Mouse (Mus musculus) hindbrain, embryonic 14.5 days (tissue): ENCODE data around the gene Tbck. TPM values are rescaled to one million over a fixed set of nuclear protein-coding genes. Genes with fewer than 3 reads are reported as not detected.
A peak's percentile ranks its signal among the peaks of the same experiment; 100 is the strongest.

ENCODE experiments used
- ATAC-seq: fragments of 200-750 bp; cut with Nextera tagmentation; 2 replicates; pipeline ENCODE4 v1.8.0; 2017; ENCODE audit warnings: moderate number of reproducible peaks, mild to moderate bottlenecking, moderate TSS enrichment, moderate library complexity; ENCODE audit not compliant: low FRiP score
- DNase-seq: peaks from one replicate; pipeline ENCODE4 v3.0.0-alpha.2; 2015; ENCODE audit warnings: low spot score
- H3K27ac ChIP-seq: fragments of 300-500 bp; sonication (generic); 2 replicates; pipeline ENCODE4 v1.5.1; 2014; ENCODE audit warnings: mild to moderate bottlenecking, moderate library complexity
- H3K27me3 ChIP-seq: fragments of 300-500 bp; sonication (generic); 2 replicates; pipeline ENCODE4 v1.6.1; 2014; ENCODE audit warnings: mild to moderate bottlenecking, low read length, mixed read lengths; ENCODE audit not compliant: control insufficient read depth, insufficient read depth
- H3K36me3 ChIP-seq: fragments of 300-500 bp; sonication (generic); replicated peaks from 2 replicates; pipeline ENCODE4 v1.6.1; 2014; ENCODE audit not compliant: control insufficient read depth, insufficient read depth
- H3K4me1 ChIP-seq: fragments of 300-500 bp; sonication (generic); replicated peaks from 2 replicates; pipeline ENCODE4 v1.6.1; 2014; ENCODE audit warnings: antibody characterized with exemption, low read length, mixed read lengths; ENCODE audit not compliant: control insufficient read depth, insufficient read depth
- H3K4me2 ChIP-seq: fragments of 300-500 bp; sonication (generic); replicated peaks from 2 replicates; pipeline ENCODE4 v1.6.1; 2014; ENCODE audit warnings: mild to moderate bottlenecking, moderate library complexity
- H3K4me3 ChIP-seq: fragments of 300-500 bp; sonication (generic); replicated peaks from 2 replicates; pipeline ENCODE4 v1.5.1; 2014; ENCODE audit warnings: mild to moderate bottlenecking, low read length
- H3K9ac ChIP-seq: fragments of 300-500 bp; sonication (generic); 2 replicates; pipeline ENCODE4 v1.6.1; 2014
- H3K9me3 ChIP-seq: fragments of 300-500 bp; sonication (generic); 2 replicates; pipeline ENCODE4 v1.6.1; 2016; ENCODE audit warnings: low read length; ENCODE audit not compliant: control insufficient read depth
- WGBS: fragments of 180-500 bp; shearing (Covaris S2); extraction: QIAGEN DNeasy Blood & Tissue Kit; methylation state at CpG from one replicate; pipeline ENCODE4 v1.1.7; 2014; 5-methylcytosine and 5-hydroxymethylcytosine counted together
- polyA plus RNA-seq: library from polyadenylated mRNA; unstranded; fragments of >200 nt; fragmentation: Nextera tagmentation; extraction: Ambion mirVana; gene quantifications from 2 replicates; pipeline ENCODE4 v1.2.1, GENCODE M21; 2014

Gene Tbck
- polyA plus RNA-seq, 1 experiment from 2014 or later: 30.8 TPM

DNA sequence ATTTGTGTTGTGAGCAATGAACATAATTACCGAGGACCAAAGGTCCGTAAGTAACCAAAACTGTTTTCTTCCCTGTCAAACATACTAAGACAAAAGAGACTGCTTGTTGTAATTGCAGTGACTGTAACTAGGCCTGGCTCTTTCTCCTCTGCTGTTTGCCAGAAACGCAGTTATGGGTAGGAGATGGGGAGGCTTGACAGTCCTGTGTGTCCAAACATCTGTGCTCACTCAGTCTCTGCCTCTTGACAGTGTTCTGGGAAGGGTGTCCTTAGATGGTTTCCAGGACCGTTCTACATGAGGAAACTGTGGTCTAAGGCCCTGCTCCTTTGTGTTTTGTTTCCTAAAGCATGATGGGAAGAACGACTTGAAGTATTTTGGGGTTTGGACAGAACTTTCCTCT is 128.4 kb downstream of the Tbck start:
- no peak overlapping the region for H3K9ac ChIP-seq
- no peak overlapping the region for H3K27ac ChIP-seq
- ATAC-seq (no peak), DNase-seq (no peak)
- no peaks in the 10 kb centered on the region for H3K36me3 ChIP-seq
- H3K4me2 ChIP-seq: no peak overlapping the region
- H3K27me3 ChIP-seq: no peaks in the 10 kb centered on the region
- no peaks in the 10 kb centered on the region for H3K9me3 ChIP-seq
- WGBS: 92% methylated on average over 5 of the region's 5 CpGs
- H3K4me3 ChIP-seq: no peak overlapping the region
- no peaks in the 10 kb centered on the region for H3K4me1 ChIP-seq

GRCm38 (mm10) chr3:132813147-132813546 is 129.2 kb downstream of the Tbck start:
- Histone ChIP-seq H3K4me1 (no peaks in the 10 kb centered on the region), H3K9ac (no peak overlapping the region), H3K27me3 (no peaks in the 10 kb centered on the region), H3K4me3 (no peak overlapping the region), H3K4me2 (no peak overlapping the region), H3K36me3 (no peaks in the 10 kb centered on the region), H3K9me3 (no peaks in the 10 kb centered on the region), H3K27ac (no peak overlapping the region)
- WGBS: 89% methylated on average over 3 of the region's 3 CpGs
- DNase-seq (no peak), ATAC-seq (no peak)

- Histone ChIP-seq H3K9ac (no peak overlapping the region), H3K4me2 (no peak overlapping the region), H3K36me3 (no peaks in the 10 kb centered on the region), H3K9me3 (no peaks in the 10 kb centered on the region), H3K4me3 (no peak overlapping the region), H3K27ac (no peak overlapping the region), H3K4me1 (no peaks in the 10 kb centered on the region), H3K27me3 (no peaks in the 10 kb centered on the region)
- WGBS: 87% methylated on average over 9 of the region's 9 CpGs
- DNase-seq: no peak
- ATAC-seq: no peak
These were observed 130.0 kb downstream of the Tbck start for GRCm38 (mm10) chr3:132813706-132814497.

- Histone ChIP-seq H3K4me2 (no peak overlapping the region), H3K27me3 (no peaks in the 10 kb centered on the region), H3K4me1 (no peaks in the 10 kb centered on the region), H3K27ac (no peak overlapping the region), H3K36me3 (no peaks in the 10 kb centered on the region), H3K9me3 (no peaks in the 10 kb centered on the region), H3K4me3 (no peak overlapping the region), H3K9ac (no peak overlapping the region)
- 94% methylated on average over 10 of the region's 10 CpGs for WGBS
- no peak for ATAC-seq
- no peak for DNase-seq
These were observed 131.0 kb downstream of the Tbck start for GRCm38 (mm10) chr3:132814791-132815496.

DNA sequence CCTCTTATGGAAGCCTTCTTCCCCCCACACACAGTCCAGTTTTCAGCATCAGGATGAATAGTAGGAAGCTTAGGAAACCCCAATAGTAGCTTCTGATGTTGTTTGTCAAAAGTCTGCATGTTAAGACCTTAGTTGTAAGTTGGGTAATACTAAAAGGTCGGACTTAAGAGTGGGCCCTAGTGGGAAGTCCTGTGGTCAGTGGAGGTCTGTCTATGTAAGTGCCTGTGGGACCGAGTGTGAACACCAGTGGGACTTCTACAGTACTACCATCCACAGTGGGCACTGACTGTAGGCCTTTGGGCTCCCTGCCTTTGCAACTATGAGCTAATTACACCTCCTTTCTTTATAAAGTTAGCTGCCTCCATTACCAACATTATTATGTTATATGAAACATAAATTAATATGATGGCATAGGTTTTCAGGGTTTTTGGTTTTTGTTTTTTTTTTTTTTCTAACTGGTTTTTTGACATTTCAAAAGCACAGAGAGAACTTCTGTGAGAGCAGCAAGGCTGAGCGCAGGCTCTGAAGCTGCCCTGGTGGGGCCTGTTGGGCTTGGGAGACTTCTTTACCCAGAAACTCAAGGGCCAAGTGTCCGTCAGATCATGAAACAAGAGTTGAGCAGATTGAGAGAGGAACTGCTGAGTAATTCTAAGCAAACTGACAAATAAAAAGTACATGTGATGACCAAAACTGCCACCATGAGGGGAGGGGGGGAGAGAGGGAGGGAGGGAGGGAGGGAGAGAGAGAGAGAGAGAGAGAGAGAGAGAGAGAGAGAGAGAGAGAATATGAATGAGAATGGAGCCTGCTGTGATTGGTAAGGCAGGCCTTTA is 131.8 kb downstream of the Tbck start:
- WGBS: 90% methylated on average over 4 of the region's 4 CpGs
- Histone ChIP-seq H3K36me3 (no peaks in the 10 kb centered on the region), H3K9ac (no peak overlapping the region), H3K4me3 (no peak overlapping the region), H3K4me1 (no peaks in the 10 kb centered on the region), H3K4me2 (no peak overlapping the region), H3K27me3 (no peaks in the 10 kb centered on the region), H3K9me3 (no peaks in the 10 kb centered on the region), H3K27ac (no peak overlapping the region)
- DNase-seq (no peak), ATAC-seq (no peak)

- Histone ChIP-seq H3K4me3 (no peak overlapping the region), H3K36me3 (no peaks in the 10 kb centered on the region), H3K27me3 (no peaks in the 10 kb centered on the region), H3K9ac (no peak overlapping the region), H3K27ac (no peak overlapping the region), H3K9me3 (no peaks in the 10 kb centered on the region), H3K4me1 (no peaks in the 10 kb centered on the region), H3K4me2 (no peak overlapping the region)
- WGBS: 89% methylated on average over 2 of the region's 2 CpGs
- ATAC-seq (no peak), DNase-seq (no peak)
These were observed 135.5 kb downstream of the Tbck start for GRCm38 (mm10) chr3:132819408-132819807.

DNA sequence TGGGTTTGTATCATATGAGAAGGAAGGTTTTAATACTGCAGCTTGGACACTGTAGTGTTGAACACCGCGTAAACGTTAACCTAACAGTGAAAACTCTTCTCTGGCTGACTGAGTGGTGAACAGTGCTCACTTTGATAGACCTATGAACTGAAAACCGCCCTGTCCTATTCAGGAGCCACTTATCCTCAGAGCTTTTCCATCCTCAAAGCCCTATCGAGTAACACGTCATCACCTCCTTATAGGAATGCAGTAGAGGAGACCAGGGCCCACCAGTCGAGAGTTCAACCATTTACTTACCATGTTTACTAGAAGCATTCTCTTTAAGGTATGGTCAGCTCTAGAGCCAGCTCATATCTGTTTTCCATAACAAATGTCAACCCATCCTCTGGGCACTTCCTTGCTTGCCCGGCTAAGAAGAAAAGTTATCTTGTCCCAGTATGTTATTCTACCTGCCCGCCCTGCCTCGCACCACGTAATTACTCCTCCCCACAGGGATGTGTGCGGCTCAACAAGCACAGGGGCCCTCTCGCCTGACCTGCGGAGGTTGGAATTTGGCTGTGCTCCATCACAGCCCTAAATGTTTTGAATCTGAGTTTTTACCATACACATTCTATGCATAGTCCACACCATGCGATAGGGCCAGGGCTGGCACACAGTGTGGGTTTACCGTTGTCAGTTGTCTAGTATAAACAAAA is 147.4 kb downstream of the Tbck start:
- ATAC-seq: 0 out of 2 replicates have a peak, but pooled peaks have one; percentile 21
- H3K9me3 ChIP-seq: no peaks in the 10 kb centered on the region
- 87% methylated on average over 16 of the region's 16 CpGs for WGBS

DNA sequence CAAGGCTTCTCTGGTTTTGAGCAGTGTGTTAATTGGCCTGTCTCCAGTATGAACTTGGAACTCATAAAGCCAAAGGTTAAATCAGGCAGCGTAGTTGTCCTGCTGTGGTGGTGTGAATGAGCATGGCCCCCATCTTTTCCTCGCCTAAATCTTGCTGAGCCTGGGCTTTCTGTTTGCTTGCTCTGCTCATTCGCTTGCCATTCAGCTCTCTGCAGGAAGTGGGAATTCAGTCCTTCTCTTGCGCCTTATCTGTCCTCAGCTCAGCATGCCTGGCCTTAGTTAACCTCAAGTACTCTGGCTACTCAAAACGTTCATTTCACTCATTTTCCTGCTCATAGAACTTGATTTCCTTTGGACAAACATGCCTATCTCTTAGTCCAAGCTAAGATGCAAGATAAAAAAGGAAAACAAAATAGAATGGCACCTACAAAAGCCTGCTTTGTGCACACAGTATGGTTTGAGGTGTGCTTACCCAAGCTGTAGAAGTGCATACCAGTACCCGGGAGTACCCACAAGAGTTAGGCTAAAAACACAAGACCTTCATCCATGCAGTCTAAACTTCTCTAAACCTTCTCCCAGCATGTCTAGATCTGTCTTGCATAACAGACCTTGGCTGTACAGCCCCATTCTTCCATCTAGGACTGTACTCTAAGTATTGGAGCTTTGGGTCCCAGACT is 151.3 kb downstream of the Tbck start:
- 81% methylated on average over 6 of the region's 6 CpGs for WGBS
- Histone ChIP-seq H3K9ac (no peak overlapping the region), H3K4me3 (no peak overlapping the region), H3K27ac (no peak overlapping the region), H3K4me2 (no peak overlapping the region), H3K4me1 (no peaks in the 10 kb centered on the region), H3K9me3 (no peaks in the 10 kb centered on the region), H3K36me3 (peaks cover 31% of the 10 kb centered on the region), H3K27me3 (no peaks in the 10 kb centered on the region)
- no peak for DNase-seq
- no peak for ATAC-seq

More for the DNA sequence above, 147.4 kb downstream of the Tbck start:
- no peaks in the 10 kb centered on the region for H3K27me3 ChIP-seq
- H3K36me3 ChIP-seq: peaks cover 14% of the 10 kb centered on the region; the same call in 1 of the 2 replicates
- no peak for DNase-seq
- no peak overlapping the region for H3K27ac ChIP-seq
- H3K4me3 ChIP-seq: no peak overlapping the region
- no peak overlapping the region for H3K4me2 ChIP-seq
- H3K4me1 ChIP-seq: no peaks in the 10 kb centered on the region
- H3K9ac ChIP-seq: no peak overlapping the region
